Mouse (Mus musculus): Measurements from ENCODE around the gene Armcx1.

The Armcx1 gene

DNA sequence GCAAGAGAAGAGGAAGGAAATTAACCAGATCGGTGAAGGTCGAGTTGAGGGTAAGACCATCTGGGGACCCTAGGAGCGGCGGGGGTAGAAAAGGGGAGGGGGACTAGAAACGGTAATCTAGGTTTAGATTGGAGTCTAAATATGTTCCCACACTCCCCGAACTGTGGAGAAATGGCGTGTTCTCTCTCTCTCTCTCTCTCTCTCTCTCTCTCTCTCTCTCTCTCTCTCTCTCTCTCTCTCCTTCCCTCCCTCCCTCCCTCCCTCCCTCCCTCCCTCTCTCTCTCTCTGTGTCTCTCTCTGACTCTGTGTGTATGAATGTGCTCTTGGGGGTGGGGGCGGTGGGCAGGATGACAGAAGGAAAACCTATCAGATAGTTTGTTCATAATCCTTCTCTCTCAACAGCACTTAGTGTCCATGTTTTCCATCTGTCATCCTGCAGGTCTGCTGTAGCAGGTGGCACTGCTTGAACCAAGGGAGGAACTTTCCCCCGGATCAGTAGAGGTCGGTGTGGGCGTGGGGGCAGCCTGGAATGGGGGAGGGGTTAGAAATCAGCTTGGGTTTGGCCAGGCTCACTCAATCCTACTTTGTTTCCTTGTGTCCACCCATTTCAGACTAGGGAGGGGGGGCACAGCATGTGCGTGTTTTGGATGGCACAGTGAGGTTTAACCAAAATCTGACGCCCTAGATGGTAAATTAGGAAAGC is 39.7 kb downstream of the Armcx1 start:
- in situ Hi-C loops (cut with MboI, MseI): no loop called here

DNA sequence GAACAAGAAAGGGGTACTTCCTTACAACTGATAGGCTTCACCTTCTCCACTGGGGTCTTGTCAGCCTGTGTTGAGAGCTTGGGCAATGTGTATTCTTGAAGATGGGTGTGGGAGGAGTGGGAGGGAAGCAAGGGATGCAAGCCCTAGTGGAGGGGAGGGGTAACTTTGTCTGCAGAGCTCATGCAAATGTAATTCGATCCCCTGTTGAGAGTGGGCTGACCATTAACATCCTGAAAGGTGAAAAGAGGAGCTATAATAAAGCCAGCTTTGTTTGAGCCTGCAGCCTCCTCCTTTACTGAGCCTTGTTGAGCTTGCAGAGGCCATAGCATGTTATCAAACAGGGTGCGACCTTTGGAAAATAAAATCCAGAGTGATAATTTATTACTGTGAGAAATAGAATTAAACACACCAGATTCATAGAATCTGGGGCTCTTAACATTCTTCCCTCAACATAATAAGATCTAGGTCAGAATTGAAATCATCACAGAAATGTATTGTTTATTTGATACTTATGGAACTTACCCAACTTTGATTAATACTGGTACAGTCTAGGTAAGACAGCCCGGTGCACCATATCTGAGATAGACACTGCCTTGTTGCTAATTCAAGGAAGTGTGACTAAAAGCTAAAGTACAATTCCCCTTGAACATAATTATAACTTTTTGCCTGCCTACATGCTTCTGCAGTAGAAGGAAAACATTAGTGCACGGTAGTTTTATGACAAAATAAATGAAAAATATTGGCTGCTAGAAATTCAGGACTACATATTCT is 45.9 kb downstream of the Armcx1 start:
- in situ Hi-C loops (cut with MboI, MseI): loop anchor here (5.0 kb wide), 1 partner anchor 34 kb away; no protein-coding TSS in a partner anchor
